Mouse (Mus musculus): Measurements from ENCODE around the gene Ncf1. TPM values are rescaled to one million over a fixed set of nuclear protein-coding genes. Genes with fewer than 3 reads are reported as not detected.

Ncf1 gene
- polyA plus RNA-seq, 1 experiment from 2014 or later, result 8.4 TPM

GRCm38 (mm10) chr5:134260001-134260636, 30.7 kb upstream of the Ncf1 start:
- Histone ChIP-seq H3K36me3 (peaks cover 98% of the 10 kb centered on the region), H3K4me1 (0 out of 2 replicates have a peak, but pooled peaks cover 4% of the 10 kb centered on the region), H3K27me3 (replicated peaks) (no peaks in the 10 kb centered on the region), H3K9me3 (replicated peaks) (no peaks in the 10 kb centered on the region), H3K9ac (no peak overlapping the region), H3K4me2 (no peak overlapping the region), H3K4me3 (no peak overlapping the region), H3K27ac (no peak overlapping the region)
- 86% methylated on average over 9 of the region's 9 CpGs for WGBS (ENCODE audit: insufficient replicate concordance)
- no peak for ATAC-seq

GRCm38 (mm10) chr5:134258934-134259333, 29.5 kb upstream of the Ncf1 start:
- Histone ChIP-seq H3K4me3 (no peak overlapping the region), H3K27ac (no peak overlapping the region), H3K4me2 (no peak overlapping the region), H3K27me3 (replicated peaks) (no peaks in the 10 kb centered on the region), H3K9ac (no peak overlapping the region), H3K9me3 (replicated peaks) (no peaks in the 10 kb centered on the region), H3K36me3 (peaks cover 98% of the 10 kb centered on the region), H3K4me1 (0 out of 2 replicates have a peak, but pooled peaks cover 4% of the 10 kb centered on the region)
- WGBS (ENCODE audit: insufficient replicate concordance), result 80% methylated on average over 2 of the region's 2 CpGs
- ATAC-seq, result no peak

GRCm38 (mm10) chr5:134258395-134258794, 29.0 kb upstream of the Ncf1 start:
- no peak overlapping the region for H3K4me2 ChIP-seq
- peaks cover 98% of the 10 kb centered on the region for H3K36me3 ChIP-seq
- no peaks in the 10 kb centered on the region for H3K9me3 ChIP-seq (replicated peaks)
- H3K4me3 ChIP-seq, result no peak overlapping the region
- 0 out of 2 replicates have a peak, but pooled peaks cover 4% of the 10 kb centered on the region for H3K4me1 ChIP-seq
- WGBS (ENCODE audit: insufficient replicate concordance), result 42% methylated on average over 4 of the region's 4 CpGs
- H3K9ac ChIP-seq, result no peak overlapping the region
- H3K27me3 ChIP-seq (replicated peaks), result no peaks in the 10 kb centered on the region
- no peak overlapping the region for H3K27ac ChIP-seq
- ATAC-seq, result no peak

GRCm38 (mm10) chr5:134257349-134258031, 28.1 kb upstream of the Ncf1 start:
- no peak overlapping the region for H3K4me3 ChIP-seq
- no peak overlapping the region for H3K27ac ChIP-seq
- H3K4me2 ChIP-seq, result no peak overlapping the region
- H3K36me3 ChIP-seq, result peaks cover 98% of the 10 kb centered on the region
- H3K9ac ChIP-seq, result no peak overlapping the region
- H3K4me1 ChIP-seq, result 0 out of 2 replicates have a peak, but pooled peaks cover 4% of the 10 kb centered on the region
- H3K9me3 ChIP-seq (replicated peaks), result no peaks in the 10 kb centered on the region
- H3K27me3 ChIP-seq (replicated peaks), result no peaks in the 10 kb centered on the region
- WGBS (ENCODE audit: insufficient replicate concordance), result 78% methylated on average over 13 of the region's 13 CpGs
- no peak for ATAC-seq

DNA sequence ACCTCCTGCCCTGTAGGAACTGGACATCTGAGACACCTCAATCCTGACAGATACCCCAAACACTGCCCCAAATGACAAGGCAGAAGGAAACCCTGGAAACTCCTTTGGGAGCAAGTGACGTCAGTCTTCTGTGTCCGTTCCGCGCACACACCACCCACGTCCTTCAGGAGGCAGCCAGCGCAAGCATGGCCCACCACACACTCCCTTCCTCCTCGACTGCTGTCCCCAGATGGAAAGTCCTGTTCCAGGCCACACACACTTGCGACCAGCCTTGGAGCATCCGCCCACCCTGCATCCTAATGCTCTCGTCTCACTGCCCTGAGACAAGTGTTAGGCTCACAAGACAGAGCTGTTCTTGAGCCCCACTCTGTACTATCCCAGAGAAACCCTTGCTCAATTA, 25.9 kb upstream of the Ncf1 start:
- H3K4me2 ChIP-seq, result no peak overlapping the region
- H3K27ac ChIP-seq, result no peak overlapping the region
- no peak overlapping the region for H3K9ac ChIP-seq
- 86% methylated on average over 10 of the region's 10 CpGs for WGBS (ENCODE audit: insufficient replicate concordance)
- no peaks in the 10 kb centered on the region for H3K9me3 ChIP-seq (replicated peaks)
- H3K27me3 ChIP-seq (replicated peaks), result no peaks in the 10 kb centered on the region
- ATAC-seq, result no peak
- peaks cover 98% of the 10 kb centered on the region for H3K36me3 ChIP-seq
- 0 out of 2 replicates have a peak, but pooled peaks cover 4% of the 10 kb centered on the region for H3K4me1 ChIP-seq
- H3K4me3 ChIP-seq, result no peak overlapping the region

DNA sequence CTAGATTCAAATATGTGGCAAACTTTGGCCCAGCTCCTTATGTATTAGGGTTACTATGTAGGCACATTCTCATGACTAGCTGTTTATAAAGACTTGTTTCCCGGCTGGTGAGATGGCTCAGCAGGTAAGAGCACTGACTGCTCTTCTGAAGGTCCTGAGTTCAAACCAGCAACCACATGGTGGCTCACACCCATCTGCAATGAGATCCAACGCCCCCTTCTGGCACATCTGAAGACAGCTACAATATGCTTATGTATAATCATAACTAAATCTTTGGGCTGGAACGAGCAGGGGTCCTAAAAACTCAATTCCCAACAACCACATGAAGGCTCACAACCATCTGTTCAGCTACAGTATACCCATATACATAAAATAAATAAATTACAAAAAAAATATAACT, 24.4 kb upstream of the Ncf1 start:
- no peak overlapping the region for H3K4me2 ChIP-seq
- no peaks in the 10 kb centered on the region for H3K27me3 ChIP-seq (replicated peaks)
- no peak overlapping the region for H3K4me3 ChIP-seq
- 0 out of 2 replicates have a peak, but pooled peaks cover 4% of the 10 kb centered on the region for H3K4me1 ChIP-seq
- no peaks in the 10 kb centered on the region for H3K9me3 ChIP-seq (replicated peaks)
- no peak overlapping the region for H3K9ac ChIP-seq
- WGBS (ENCODE audit: insufficient replicate concordance), result 57% methylated on average over 3 of the region's 3 CpGs
- no peak overlapping the region for H3K27ac ChIP-seq
- no peak for ATAC-seq
- H3K36me3 ChIP-seq, result peaks cover 96% of the 10 kb centered on the region

GRCm38 (mm10) chr5:134251083-134251482, 21.7 kb upstream of the Ncf1 start:
- no peak for ATAC-seq
- Histone ChIP-seq H3K27ac (no peak overlapping the region), H3K4me2 (no peak overlapping the region), H3K9ac (no peak overlapping the region), H3K4me3 (no peak overlapping the region), H3K36me3 (peaks cover 98% of the 10 kb centered on the region), H3K27me3 (replicated peaks) (no peaks in the 10 kb centered on the region), H3K4me1 (no peaks in the 10 kb centered on the region), H3K9me3 (replicated peaks) (no peaks in the 10 kb centered on the region)
- WGBS (ENCODE audit: insufficient replicate concordance), result 88% methylated on average over 4 of the region's 4 CpGs

GRCm38 (mm10) chr5:134250601-134251000, 21.2 kb upstream of the Ncf1 start:
- no peak overlapping the region for H3K27ac ChIP-seq
- no peak overlapping the region for H3K4me3 ChIP-seq
- no peaks in the 10 kb centered on the region for H3K27me3 ChIP-seq (replicated peaks)
- H3K4me1 ChIP-seq, result no peaks in the 10 kb centered on the region
- no peaks in the 10 kb centered on the region for H3K9me3 ChIP-seq (replicated peaks)
- H3K4me2 ChIP-seq, result no peak overlapping the region
- no peak for ATAC-seq
- no peak overlapping the region for H3K9ac ChIP-seq
- H3K36me3 ChIP-seq, result peaks cover 98% of the 10 kb centered on the region
- 88% methylated on average over 3 of the region's 3 CpGs for WGBS (ENCODE audit: insufficient replicate concordance)

GRCm38 (mm10) chr5:134249245-134249649, 19.8 kb upstream of the Ncf1 start:
- Histone ChIP-seq H3K27me3 (replicated peaks) (no peaks in the 10 kb centered on the region), H3K4me1 (no peaks in the 10 kb centered on the region), H3K4me2 (no peak overlapping the region), H3K36me3 (peaks cover 98% of the 10 kb centered on the region), H3K27ac (no peak overlapping the region), H3K9me3 (replicated peaks) (no peaks in the 10 kb centered on the region), H3K4me3 (no peak overlapping the region), H3K9ac (no peak overlapping the region)
- ATAC-seq, result no peak
- 87% methylated on average over 8 of the region's 8 CpGs for WGBS (ENCODE audit: insufficient replicate concordance)

DNA sequence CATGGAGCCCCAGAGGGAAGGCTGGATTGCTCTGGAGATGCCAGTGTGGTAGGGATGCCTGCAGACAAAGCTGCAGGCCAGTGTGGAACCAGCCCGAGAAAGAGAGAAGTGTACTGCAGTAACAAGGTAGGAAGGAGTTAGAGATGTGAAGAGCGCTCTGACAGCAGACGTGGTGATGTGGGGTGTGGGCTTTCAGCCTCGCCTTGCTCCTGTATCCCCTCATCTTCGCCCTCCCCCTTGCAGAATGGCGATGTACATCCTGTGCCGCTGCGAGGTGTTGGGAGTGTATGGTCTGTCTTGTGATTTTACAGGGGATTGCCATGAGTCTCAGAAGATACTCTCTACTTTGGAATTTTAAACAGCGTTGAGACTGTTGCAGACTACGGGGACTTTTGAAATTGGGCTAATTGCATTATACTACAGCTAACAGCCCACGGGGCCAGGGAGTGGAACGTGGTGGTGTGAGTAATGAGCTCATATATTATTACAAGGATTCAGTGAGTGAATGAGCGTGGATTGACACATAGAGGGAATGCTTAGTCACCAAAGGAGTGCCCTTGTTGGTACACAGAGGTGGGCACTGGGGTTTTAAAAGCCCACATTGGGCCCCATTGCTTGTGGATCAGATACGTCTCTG, 19.3 kb upstream of the Ncf1 start:
- no peaks in the 10 kb centered on the region for H3K9me3 ChIP-seq (replicated peaks)
- no peak overlapping the region for H3K4me2 ChIP-seq
- no peak overlapping the region for H3K27ac ChIP-seq
- H3K36me3 ChIP-seq, result peaks cover 98% of the 10 kb centered on the region
- no peak overlapping the region for H3K9ac ChIP-seq
- H3K27me3 ChIP-seq (replicated peaks), result no peaks in the 10 kb centered on the region
- WGBS (ENCODE audit: insufficient replicate concordance), result 89% methylated on average over 14 of the region's 14 CpGs
- no peak for ATAC-seq
- H3K4me1 ChIP-seq, result no peaks in the 10 kb centered on the region
- H3K4me3 ChIP-seq, result no peak overlapping the region

- Histone ChIP-seq H3K4me3 (no peak overlapping the region), H3K9ac (no peak overlapping the region), H3K36me3 (peaks cover 98% of the 10 kb centered on the region), H3K4me2 (no peak overlapping the region), H3K27ac (no peak overlapping the region), H3K9me3 (replicated peaks) (no peaks in the 10 kb centered on the region), H3K4me1 (no peaks in the 10 kb centered on the region), H3K27me3 (replicated peaks) (no peaks in the 10 kb centered on the region)
- no peak for ATAC-seq
- 77% methylated on average over 5 of the region's 5 CpGs for WGBS (ENCODE audit: insufficient replicate concordance)
These were observed 16.7 kb upstream of the Ncf1 start for GRCm38 (mm10) chr5:134246146-134246545.

GRCm38 (mm10) chr5:134244890-134245289, 15.5 kb upstream of the Ncf1 start:
- no peaks in the 10 kb centered on the region for H3K9me3 ChIP-seq (replicated peaks)
- no peak overlapping the region for H3K27ac ChIP-seq
- no peak overlapping the region for H3K4me3 ChIP-seq
- H3K36me3 ChIP-seq, result peaks cover 100% of the 10 kb centered on the region
- no peaks in the 10 kb centered on the region for H3K4me1 ChIP-seq
- no peak overlapping the region for H3K4me2 ChIP-seq
- H3K27me3 ChIP-seq (replicated peaks), result no peaks in the 10 kb centered on the region
- no peak for ATAC-seq
- 85% methylated on average over 5 of the region's 5 CpGs for WGBS (ENCODE audit: insufficient replicate concordance)
- no peak overlapping the region for H3K9ac ChIP-seq
